ENCODE assay signal across 8 mouse cellular contexts in the genomic region with DNA sequence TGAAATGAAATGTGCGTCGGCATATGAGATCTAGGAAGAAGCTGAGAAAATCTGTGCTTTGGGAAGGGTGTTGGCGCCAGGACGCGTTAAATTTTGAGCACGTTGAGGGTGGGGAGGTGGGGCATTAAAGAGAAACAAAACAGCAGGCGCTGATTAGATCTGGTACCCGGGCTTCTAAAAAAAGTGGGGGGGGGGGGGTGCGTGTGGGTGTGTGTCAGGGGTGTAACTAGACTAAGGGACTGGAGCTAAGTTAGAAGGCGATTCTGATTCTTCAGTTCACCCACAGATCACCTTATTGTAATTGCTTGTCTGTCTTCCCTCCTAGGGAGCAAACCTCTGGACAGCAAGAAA. TPM values are rescaled to one million over a fixed set of nuclear protein-coding genes. Genes with fewer than 3 reads are reported as not detected.
DNase-seq lines count a peak whose midpoint lies in the region; ATAC-seq and TF ChIP-seq lines count a peak whose summit lies in the region.

No protein-coding gene starts in this region.

- H3K4me3 ChIP-seq in kidney, embryonic 14.5 days (ENCODE audit: low read length): peak overlapping the region; percentile 83
- peak overlapping the region; percentile 68 for H3K4me3 ChIP-seq in brown adipose tissue, adult 24 weeks (ENCODE audit: insufficient read depth, low read depth, low read length)
- H3K4me3 ChIP-seq in hindbrain, postnatal 0 days (ENCODE audit: low read length): peak overlapping the region; percentile 76
- H3K4me3 ChIP-seq in midbrain, embryonic 14.5 days (replicated peaks; ENCODE audit: low read depth, low read length): peak overlapping the region; percentile 79

- no peak for TF ChIP-seq CTCF in hindbrain, postnatal 0 days (IDR thresholded peaks at IDR 0.05; ENCODE audit: low read depth)

- H3K9me3 ChIP-seq in kidney, embryonic 14.5 days (ENCODE audit: control insufficient read depth, low read length): no peaks in the 10 kb centered on the region
- H3K9me3 ChIP-seq in hindbrain, postnatal 0 days (ENCODE audit: low read length): no peaks in the 10 kb centered on the region
- H3K9me3 ChIP-seq in midbrain, embryonic 14.5 days (ENCODE audit: control insufficient read depth, low read length): no peaks in the 10 kb centered on the region

- DNase-seq in kidney, postnatal 14 days: no peak
- no peak for DNase-seq in hindbrain, postnatal 0 days (ENCODE audit: low spot score)
- DNase-seq in midbrain, embryonic 14.5 days: no peak
- DNase-seq in Muller cell, postnatal 12 days (ENCODE audit: inconsistent ontology term): no peak
- DNase-seq in urinary bladder, postnatal 25 days (ENCODE audit: low spot score): no peak
- no peak for DNase-seq in right cerebral cortex, adult 18-20 months

- H3K27me3 ChIP-seq in kidney, embryonic 14.5 days (ENCODE audit: control insufficient read depth, insufficient read depth, low read length): no peaks in the 10 kb centered on the region
- no peaks in the 10 kb centered on the region for H3K27me3 ChIP-seq in hindbrain, postnatal 0 days (ENCODE audit: insufficient read depth, low read length)
- H3K27me3 ChIP-seq in midbrain, embryonic 14.5 days (ENCODE audit: control insufficient read depth, insufficient read depth, low read length): no peaks in the 10 kb centered on the region

- peaks cover 4% of the 10 kb centered on the region; the same call in 1 of the 2 replicates for H3K4me1 ChIP-seq in kidney, embryonic 14.5 days (ENCODE audit: control insufficient read depth, insufficient read depth, low read length)
- H3K4me1 ChIP-seq in brown adipose tissue, adult 24 weeks (ENCODE audit: control insufficient read depth, insufficient read depth, insufficient read length, low read length): no peaks in the 10 kb centered on the region
- H3K4me1 ChIP-seq in hindbrain, postnatal 0 days (ENCODE audit: insufficient read depth, low read length): peaks cover 8% of the 10 kb centered on the region
- peaks cover 16% of the 10 kb centered on the region for H3K4me1 ChIP-seq in midbrain, embryonic 14.5 days (ENCODE audit: control insufficient read depth, insufficient read depth, low read length)

- H3K36me3 ChIP-seq in kidney, embryonic 14.5 days (ENCODE audit: control insufficient read depth, insufficient read depth, low read length): peaks cover 2% of the 10 kb centered on the region; the same call in 1 of the 2 replicates
- no peaks in the 10 kb centered on the region for H3K36me3 ChIP-seq in hindbrain, postnatal 0 days (ENCODE audit: insufficient read depth, low read length)
- peaks cover 6% of the 10 kb centered on the region; the same call in 1 of the 2 replicates for H3K36me3 ChIP-seq in midbrain, embryonic 14.5 days (ENCODE audit: control insufficient read depth, insufficient read depth, low read length)

- H3K27ac ChIP-seq in kidney, embryonic 14.5 days (ENCODE audit: low read depth, low read length): no peak overlapping the region
- no peak overlapping the region for H3K27ac ChIP-seq in brown adipose tissue, adult 24 weeks (replicated peaks; ENCODE audit: low read depth, low read length)
- H3K27ac ChIP-seq in hindbrain, postnatal 0 days: peak overlapping the region; percentile 60; the same call in 1 of the 2 replicates
- H3K27ac ChIP-seq in midbrain, embryonic 14.5 days (replicated peaks; ENCODE audit: low read depth, low read length): peak overlapping the region; percentile 62; the same call in 1 of the 2 replicates

- peak overlapping the region; percentile 73; the same call in 1 of the 2 replicates for H3K9ac ChIP-seq in kidney, embryonic 14.5 days (ENCODE audit: low read depth, low read length)
- 0 out of 2 replicates have a peak overlapping the region, but pooled peaks have one; percentile 13 for H3K9ac ChIP-seq in hindbrain, postnatal 0 days (replicated peaks; ENCODE audit: low read length)
- peak overlapping the region; percentile 84; the same call in 1 of the 2 replicates for H3K9ac ChIP-seq in midbrain, embryonic 14.5 days (replicated peaks; ENCODE audit: low read length)

- no peak; the same call in 1 of the 2 replicates for ATAC-seq in kidney, embryonic 14.5 days (ENCODE audit: low FRiP score, low TSS enrichment)
- no peak for ATAC-seq in hindbrain, postnatal 0 days
- ATAC-seq in midbrain, embryonic 14.5 days (ENCODE audit: low FRiP score, low TSS enrichment): no peak

- H3K4me2 ChIP-seq in kidney, embryonic 14.5 days (replicated peaks; ENCODE audit: low read depth, low read length): peak overlapping the region; percentile 79
- H3K4me2 ChIP-seq in hindbrain, postnatal 0 days (ENCODE audit: low read depth, low read length): peak overlapping the region; percentile 92
- peak overlapping the region; percentile 62 for H3K4me2 ChIP-seq in midbrain, embryonic 14.5 days (ENCODE audit: low read length)

- under 1% methylated on average over 10 of the region's 10 CpGs for WGBS in kidney, embryonic 14.5 days
- 1% methylated on average over 10 of the region's 10 CpGs for WGBS in hindbrain, postnatal 0 days
- under 1% methylated on average over 10 of the region's 10 CpGs for WGBS in midbrain, embryonic 14.5 days

RNA-seq across cellular contexts. Expression of a gene that starts 1.2 kb away (rescaled TPM):
- polyA plus RNA-seq in kidney, embryonic 14.5 days (2014; fragmentation: Nextera tagmentation; extraction: Ambion mirVana): 29.3 and 51.6 TPM in 2 replicates
- 1.1 and 1.4 TPM in 2 replicates for polyA plus RNA-seq in brown adipose tissue, adult 24 weeks (2012; ENCODE audit: insufficient read depth, insufficient read length, missing spikeins)
- 57.0 and 57.7 TPM in 2 replicates for total RNA-seq in hindbrain, postnatal 0 days (2014; rRNA removed)
- 32.5 and 33.0 TPM in 2 replicates for polyA plus RNA-seq in hindbrain, postnatal 0 days (2015; fragmentation: Nextera tagmentation; extraction: Ambion mirVana)
- 45.2 and 57.8 TPM in 2 replicates for polyA plus RNA-seq in midbrain, embryonic 14.5 days (2014; fragmentation: Nextera tagmentation; extraction: Ambion mirVana)

RNA-seq across cellular contexts. Expression of a gene that starts 22.5 kb away (rescaled TPM):
- polyA plus RNA-seq in kidney, embryonic 14.5 days (2014; fragmentation: Nextera tagmentation; extraction: Ambion mirVana): 6.9 and 10.0 TPM in 2 replicates
- 1.8 and 2.0 TPM in 2 replicates for polyA plus RNA-seq in brown adipose tissue, adult 24 weeks (2012; ENCODE audit: insufficient read depth, insufficient read length, missing spikeins)
- total RNA-seq in hindbrain, postnatal 0 days (2014; rRNA removed): 32.9 and 39.4 TPM in 2 replicates
- 13.6 and 14.4 TPM in 2 replicates for polyA plus RNA-seq in hindbrain, postnatal 0 days (2015; fragmentation: Nextera tagmentation; extraction: Ambion mirVana)
- polyA plus RNA-seq in midbrain, embryonic 14.5 days (2014; fragmentation: Nextera tagmentation; extraction: Ambion mirVana): 12.5 and 13.7 TPM in 2 replicates

RNA-seq across cellular contexts. Expression of a gene that starts 22.7 kb away (rescaled TPM):
- polyA plus RNA-seq in kidney, embryonic 14.5 days (2014; fragmentation: Nextera tagmentation; extraction: Ambion mirVana): 3.0 and 5.4 TPM in 2 replicates
- 6.2 and 8.2 TPM in 2 replicates for polyA plus RNA-seq in brown adipose tissue, adult 24 weeks (2012; ENCODE audit: insufficient read depth, insufficient read length, missing spikeins)
- 8.2 and 12.4 TPM in 2 replicates for total RNA-seq in hindbrain, postnatal 0 days (2014; rRNA removed)
- polyA plus RNA-seq in hindbrain, postnatal 0 days (2015; fragmentation: Nextera tagmentation; extraction: Ambion mirVana): 6.9 and 7.2 TPM in 2 replicates
- polyA plus RNA-seq in midbrain, embryonic 14.5 days (2014; fragmentation: Nextera tagmentation; extraction: Ambion mirVana): 5.4 and 9.2 TPM in 2 replicates

Comparison
In these comparisons a context has a peak if more than half of its experiments do, and no peak if none do; other contexts are left out.
1. H3K27ac ChIP-seq: peak in hindbrain, postnatal 0 days (single experiment) and midbrain, embryonic 14.5 days (single experiment); none in kidney, embryonic 14.5 days (single experiment) and brown adipose tissue, adult 24 weeks (single experiment).
2. H3K9ac ChIP-seq: peak in every context shown above with its lines; median percentile 84 in midbrain, embryonic 14.5 days; 73 in kidney, embryonic 14.5 days; 13 in hindbrain, postnatal 0 days.
3. RNA of a gene that starts 1.2 kb away (polyA plus RNA-seq): 45.2 to 57.8 TPM in midbrain, embryonic 14.5 days, 29.3 to 51.6 TPM in kidney, embryonic 14.5 days and 32.5 to 33.0 TPM in hindbrain, postnatal 0 days; 1.1 to 1.4 TPM in brown adipose tissue, adult 24 weeks; every median in the first group is over 10 times any median in the second.
4. Peak in every context shown above with its lines, with median percentiles within 50 percentile points of each other: H3K4me2 ChIP-seq and H3K4me3 ChIP-seq.